Mouse (Mus musculus) liver, embryonic 14.5 days (tissue): ENCODE data around the gene Olfr1383.
"Not testable (repeated sequence)": the region's sequence is repeated elsewhere in the genome, so short reads cannot be mapped to it uniquely, and the experiment has no call there.

Experiments used
- CTCF ChIP-seq: IDR thresholded peaks from 2 replicates; pipeline ENCODE4 v1.5.1; 2016; ENCODE audit warnings: antibody characterized with exemption, low read depth, control low read depth
- EP300 ChIP-seq: IDR thresholded peaks from 2 replicates; pipeline ENCODE4 v1.6.1; 2016; ENCODE audit warnings: antibody characterized with exemption, low read depth

DNA sequence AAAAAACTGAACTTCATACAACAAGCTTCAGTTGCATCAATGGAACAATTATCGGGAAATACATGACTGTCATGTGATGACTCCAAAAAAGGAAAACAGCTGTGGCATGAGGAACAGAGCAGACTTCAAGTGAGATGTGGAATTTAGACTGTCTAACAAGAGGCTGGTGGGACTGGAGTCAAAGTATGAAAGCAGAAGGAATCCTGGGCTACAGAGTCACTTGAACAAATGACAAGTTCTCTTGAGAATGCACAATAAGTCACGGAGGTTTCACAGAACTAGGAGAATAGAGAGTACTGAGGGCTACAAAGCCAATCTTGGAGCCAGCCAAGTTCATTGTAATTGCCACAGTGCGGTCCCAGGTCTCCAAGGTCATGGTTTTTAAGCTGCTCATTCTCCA is 23.7 kb downstream of the Olfr1383 start, which contains the start of gene Olfr1381:
- not testable (repeated sequence) for TF ChIP-seq CTCF, EP300
